Mouse (Mus musculus) CH12.LX (cell line): Measurements from ENCODE around the gene Nav3. TPM values are rescaled to one million over a fixed set of nuclear protein-coding genes. Genes with fewer than 3 reads are reported as not detected.

Experiments
- DNase-seq: peaks from one replicate; pipeline ENCODE4 v3.0.0-alpha.2; 2013; ENCODE audit errors: extremely low read depth
- H3K27ac ChIP-seq: 2 replicates; pipeline ENCODE4 v1.5.1; 2012; ENCODE audit warnings: low read depth, mild to moderate bottlenecking, control low read depth, moderate library complexity; ENCODE audit not compliant: insufficient read depth
- H3K27me3 ChIP-seq: replicated peaks from 2 replicates; pipeline ENCODE3; 2012; ENCODE audit warnings: inconsistent platforms
- H3K36me3 ChIP-seq, 2 experiments: replicated peaks in 1 of 2; 2 replicates each; pipeline versions ENCODE3 to v1.6.1; 2012; ENCODE audit warnings: inconsistent platforms in 1 of 2, low read length in 1 of 2, mild to moderate bottlenecking in 1 of 2, mixed read lengths in 1 of 2, moderate library complexity in 1 of 2; ENCODE audit not compliant: control insufficient read depth in 1 of 2, insufficient read depth in 1 of 2
- H3K4me1 ChIP-seq, 2 experiments: 2 replicates each; pipeline ENCODE4 v1.6.1; 2012; ENCODE audit warnings: inconsistent platforms in 1 of 2, moderate library complexity in 1 of 2; ENCODE audit not compliant: insufficient read depth in 2 of 2, control insufficient read depth in 1 of 2
- H3K4me2 ChIP-seq: 2 replicates; pipeline ENCODE4 v1.6.1; 2012; ENCODE audit warnings: low read depth, mild to moderate bottlenecking, control low read depth; ENCODE audit not compliant: poor library complexity, insufficient read depth, severe bottlenecking
- H3K4me3 ChIP-seq, 3 experiments: fragments of 150-350 bp in 1 of 3; sonication (generic) in 1 of 3; replicated peaks in 1 of 3; 2 replicates each; pipeline versions ENCODE3 to v1.5.1; 2011 to 2012; ENCODE audit warnings: low read depth in 2 of 3, low read length in 2 of 3, mild to moderate bottlenecking in 2 of 3, moderate library complexity in 2 of 3, control low read depth in 1 of 3, improper control_type of control experiment in 1 of 3, inconsistent platforms in 1 of 3, mixed read lengths in 1 of 3; ENCODE audit not compliant: poor library complexity in 1 of 3
- H3K79me2 ChIP-seq: replicated peaks from 2 replicates; pipeline ENCODE4 v1.6.1; 2012; ENCODE audit warnings: mild to moderate bottlenecking, moderate library complexity; ENCODE audit not compliant: control insufficient read depth, poor library complexity, insufficient read depth, severe bottlenecking; ENCODE audit errors: extremely low read depth
- H3K9ac ChIP-seq: 2 replicates; pipeline ENCODE4 v1.6.1; 2012; ENCODE audit warnings: low read depth, mild to moderate bottlenecking, control low read depth, moderate library complexity; ENCODE audit not compliant: insufficient read depth
- H3K9me3 ChIP-seq: replicated peaks from 2 replicates; pipeline ENCODE3; 2012; ENCODE audit warnings: low read length, inconsistent platforms, mixed read lengths
- E2F4 ChIP-seq: IDR thresholded peaks from 2 replicates; pipeline ENCODE4 v1.6.1; 2011; ENCODE audit warnings: low read depth, low read length, improper control_type of control experiment; ENCODE audit not compliant: insufficient replicate concordance
- ETS1 ChIP-seq: conservative IDR thresholded peaks from 2 replicates; pipeline ENCODE4 v1.6.1; 2012; ENCODE audit warnings: low read depth, mild to moderate bottlenecking, inconsistent platforms, low read length, improper control_type of control experiment, moderate library complexity
- JUN ChIP-seq: IDR thresholded peaks from 2 replicates; pipeline ENCODE4 v1.6.1; 2011; ENCODE audit warnings: low read depth, mild to moderate bottlenecking, low read length, improper control_type of control experiment, moderate library complexity; ENCODE audit not compliant: insufficient read depth
- KAT2A ChIP-seq: IDR thresholded peaks from 2 replicates; pipeline ENCODE4 v1.6.1; 2012; ENCODE audit warnings: low read length, improper control_type of control experiment, inconsistent platforms; ENCODE audit not compliant: insufficient replicate concordance
- MAFK ChIP-seq: IDR thresholded peaks from 2 replicates; pipeline ENCODE4 v1.6.1; 2011; ENCODE audit warnings: low read length, improper control_type of control experiment; ENCODE audit not compliant: insufficient replicate concordance
- MAX ChIP-seq: IDR thresholded peaks from 2 replicates; pipeline ENCODE4 v1.6.1; 2011; ENCODE audit warnings: low read length, improper control_type of control experiment
- MAZ ChIP-seq: IDR thresholded peaks from 2 replicates; pipeline ENCODE4 v1.6.1; 2012; ENCODE audit warnings: low read depth, mild to moderate bottlenecking, inconsistent platforms, low read length, improper control_type of control experiment, moderate library complexity
- MXI1 ChIP-seq: IDR thresholded peaks from 2 replicates; pipeline ENCODE4 v1.6.1; 2011; ENCODE audit warnings: mild to moderate bottlenecking, low read depth, low read length, improper control_type of control experiment
- POLR2A ChIP-seq: IDR thresholded peaks from 2 replicates; pipeline ENCODE4 v1.6.1; 2011; ENCODE audit warnings: low read depth, mild to moderate bottlenecking, improper control_type of control experiment, low read length
- RCOR1 ChIP-seq: conservative IDR thresholded peaks from 2 replicates; pipeline ENCODE4 v1.6.1; 2012; ENCODE audit warnings: low read depth, mild to moderate bottlenecking, inconsistent platforms, low read length, improper control_type of control experiment
- TCF12 ChIP-seq: IDR thresholded peaks from 2 replicates; pipeline ENCODE4 v1.6.1; 2014; ENCODE audit warnings: low read depth, mild to moderate bottlenecking, inconsistent platforms, low read length, improper control_type of control experiment
- USF1 ChIP-seq: IDR thresholded peaks from 2 replicates; pipeline ENCODE4 v1.6.1; 2014; ENCODE audit warnings: low read depth, mild to moderate bottlenecking, inconsistent platforms, low read length, improper control_type of control experiment
- USF2 ChIP-seq: conservative IDR thresholded peaks from 2 replicates; pipeline ENCODE4 v1.6.1; 2011; ENCODE audit warnings: low read depth, low read length, improper control_type of control experiment
- ZKSCAN1 ChIP-seq: IDR thresholded peaks from 2 replicates; pipeline ENCODE4 v1.6.1; 2012; ENCODE audit warnings: low read depth, inconsistent platforms, low read length, improper control_type of control experiment, borderline replicate concordance
- dilution Hi-C: fragments of 300-500 bp; cut with MboI; formaldehyde crosslinking; loops from 2 replicates; pipeline ENCODE4 v1.14.3; 2020; ENCODE audit warnings: low sequenced_read_pairs; ENCODE audit not compliant: extremely low pct_unique_long_range_greater_than_20kb, extremely low pct_ligation_motif_present
- in situ Hi-C: fragments of 300-500 bp; cut with MboI; formaldehyde crosslinking; loops from 3 replicates; pipeline ENCODE4 v1.14.3; 2019; ENCODE audit warnings: low sequenced_read_pairs, low pct_ligation_motif_present, low pct_unique_long_range_greater_than_20kb, mixed read lengths
- polyA plus RNA-seq: library from polyadenylated mRNA; unstranded; fragments of >175 nt; gene quantifications from 2 replicates; pipeline ENCODE4 v1.2.1, GENCODE M21; 2012; ENCODE audit warnings: low read depth; ENCODE audit not compliant: insufficient read length
- total RNA-seq, 2 experiments: library from RNA; depleted of rRNA; stranded (reverse); fragments of 300-350 nt in 1 of 2; fragments of >200 nt in 1 of 2; gene quantifications; 2 replicates each; pipeline ENCODE4 v1.2.3; 2012 to 2014

Gene Nav3
- total RNA-seq (2012; rRNA removed) (not detected in 2 replicates), total RNA-seq (2014; rRNA removed) (0.03 TPM in 1 of 2 replicates, not detected in the other), polyA plus RNA-seq (not detected in 2 replicates)

DNA sequence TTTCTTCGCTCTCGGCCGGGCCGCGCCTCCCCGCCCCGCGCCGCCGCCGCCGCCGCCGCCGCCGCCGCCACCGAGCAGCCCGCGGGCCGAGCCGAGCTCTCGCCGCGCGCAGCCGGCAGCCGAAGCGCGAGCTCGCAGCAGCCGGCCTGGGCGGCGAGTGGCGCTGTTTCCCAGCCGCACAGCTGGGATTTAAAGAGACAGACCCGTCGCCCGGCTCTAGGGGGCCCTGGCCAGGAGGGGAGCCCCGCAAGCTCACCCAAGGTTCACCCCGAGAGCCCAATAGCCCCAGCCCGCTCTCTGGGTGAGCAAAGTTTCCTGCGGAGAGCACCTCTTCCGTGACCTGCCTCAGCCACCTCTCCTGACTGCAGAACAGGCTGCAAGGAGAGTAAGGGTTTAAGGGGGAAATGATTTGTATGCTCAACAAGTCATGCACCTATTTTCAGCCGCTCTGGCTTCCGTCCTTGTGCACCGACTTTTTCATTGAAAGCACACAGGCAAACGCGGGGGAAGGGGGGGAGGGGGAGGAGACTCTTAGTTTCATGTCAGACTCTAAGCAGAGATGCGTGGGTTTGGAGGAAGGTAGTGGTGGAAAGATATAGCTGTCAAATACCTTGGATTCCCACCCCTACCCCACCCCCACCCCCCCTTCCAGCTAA is at the start of gene Nav3:
Gene Nav3, minus strand, starts transcription at position 367 of the 656 bp plus-strand sequence.
- DNase-seq, result no peak
- Histone ChIP-seq H3K9me3 (peaks cover 51% of the 10 kb centered on the region), H3K9ac (no peak within 1 kb of the TSS), H3K4me2 (no peak within 1 kb of the TSS), H3K4me1 (no peaks in the 10 kb centered on the region), H3K4me3 (no peak within 1 kb of the TSS), H3K79me2 (no peaks in the 10 kb centered on the region), H3K36me3 (no peaks in the 10 kb centered on the region), H3K27me3 (no peaks in the 10 kb centered on the region), H3K27ac (no peak within 1 kb of the TSS)
- in situ Hi-C loops (no loop called here), dilution Hi-C loops (no loop called here)
- TF ChIP-seq MAZ (no peak), MXI1 (no peak), JUN (no peak)

DNA sequence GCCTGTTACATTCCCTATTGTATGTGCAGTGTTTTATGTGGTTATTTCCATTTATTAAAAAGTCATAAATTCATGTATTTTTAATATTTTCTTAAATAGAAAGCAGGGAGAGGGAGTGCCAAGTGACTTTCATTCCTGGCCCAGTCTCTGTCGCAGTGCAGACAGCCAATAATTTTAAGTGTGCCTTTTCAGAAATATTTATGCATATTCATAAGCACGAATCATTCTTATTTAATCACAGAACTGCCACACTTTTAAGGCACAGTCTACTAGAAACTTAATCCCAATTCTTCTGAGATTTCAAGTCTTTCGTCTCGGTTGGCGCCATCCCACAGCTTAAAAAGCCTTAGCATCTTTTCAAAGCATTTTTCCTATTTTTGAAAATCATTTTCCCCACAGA is 29.3 kb upstream of the Nav3 start:
- H3K4me2 ChIP-seq, result no peak overlapping the region
- no peak for TF ChIP-seq E2F4
- TF ChIP-seq USF1, result no peak
- TF ChIP-seq ZKSCAN1, result no peak
- no peak for TF ChIP-seq RCOR1
- no peak overlapping the region for H3K4me3 ChIP-seq
- DNase-seq, result no peak
- H3K36me3 ChIP-seq, result no peaks in the 10 kb centered on the region
- H3K27me3 ChIP-seq, result no peaks in the 10 kb centered on the region
- H3K9ac ChIP-seq, result no peak overlapping the region
- no peak overlapping the region for H3K27ac ChIP-seq
- peaks cover 31% of the 10 kb centered on the region for H3K9me3 ChIP-seq
- no peaks in the 10 kb centered on the region for H3K79me2 ChIP-seq
- H3K4me1 ChIP-seq, result no peaks in the 10 kb centered on the region
- in situ Hi-C loops, result no loop called here
- dilution Hi-C loops, result no loop called here

DNA sequence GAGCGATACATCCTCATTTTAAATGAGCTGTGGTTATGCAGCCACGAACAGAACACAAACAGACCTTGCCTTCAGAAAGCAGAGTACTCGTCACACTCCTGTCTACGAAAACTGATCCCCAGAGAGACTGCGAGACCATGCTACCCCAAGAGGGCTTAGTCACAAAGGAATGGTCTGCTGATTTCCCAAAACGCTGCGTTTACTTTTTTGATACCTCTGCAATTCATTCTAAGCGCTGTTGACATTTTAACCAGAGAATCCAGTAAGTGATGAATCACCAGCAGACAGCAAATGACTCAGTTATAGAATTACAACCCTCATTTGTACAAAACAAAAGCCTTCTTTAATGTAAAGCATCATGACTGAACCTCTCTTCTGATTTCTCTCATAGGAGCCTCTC is 28.8 kb upstream of the Nav3 start:
- Histone ChIP-seq H3K4me3 (no peak overlapping the region), H3K4me2 (no peak overlapping the region), H3K9ac (no peak overlapping the region), H3K36me3 (no peaks in the 10 kb centered on the region), H3K27ac (no peak overlapping the region), H3K4me1 (no peaks in the 10 kb centered on the region), H3K27me3 (no peaks in the 10 kb centered on the region), H3K79me2 (no peaks in the 10 kb centered on the region), H3K9me3 (peaks cover 30% of the 10 kb centered on the region)
- in situ Hi-C loops, result no loop called here
- DNase-seq, result no peak
- TF ChIP-seq USF2 (no peak), POLR2A (no peak), MAFK (no peak), MAX (no peak), ETS1 (no peak), TCF12 (no peak), KAT2A (no peak)
- dilution Hi-C loops, result no loop called here
